Mouse (Mus musculus) right cerebral cortex, postnatal 36 days (tissue): ENCODE results near the gene Sugp2.

Experiments
- DNase-seq, 2 experiments: peaks; one replicate each; pipeline ENCODE4 v3.0.0; 2022; ENCODE audit warnings: low spot score in 2 of 2, mixed read lengths in 1 of 2

Gene Sugp2

GRCm38 (mm10) chr8:70220911-70221310 is 13.1 kb upstream of the Sugp2 start:
- DNase-seq = no peak

- DNase-seq = no peak
Observed at GRCm38 (mm10) chr8:70222041-70222440, 12.0 kb upstream of the Sugp2 start.

- no peak for DNase-seq
Observed at GRCm38 (mm10) chr8:70223341-70223740, 10.7 kb upstream of the Sugp2 start.

- DNase-seq = no peak
Observed at GRCm38 (mm10) chr8:70227997-70228396, 6.0 kb upstream of the Sugp2 start.

GRCm38 (mm10) chr8:70230837-70231236 is 3.2 kb upstream of the Sugp2 start:
- no peak for DNase-seq

- DNase-seq = no peak
Observed at GRCm38 (mm10) chr8:70233606-70234005, 420 bp upstream of the Sugp2 start.

GRCm38 (mm10) chr8:70234781-70235128 is 729 bp downstream of the Sugp2 start:
- DNase-seq = no peak

GRCm38 (mm10) chr8:70237842-70238241 is 3.8 kb downstream of the Sugp2 start:
- DNase-seq = no peak

- DNase-seq = no peak
Observed at GRCm38 (mm10) chr8:70240642-70241041, 6.6 kb downstream of the Sugp2 start.

GRCm38 (mm10) chr8:70246622-70247021 is 12.6 kb downstream of the Sugp2 start:
- no peak for DNase-seq

GRCm38 (mm10) chr8:70247841-70248240 is 13.8 kb downstream of the Sugp2 start:
- no peak for DNase-seq

- no peak for DNase-seq
Observed at GRCm38 (mm10) chr8:70254628-70255027, 20.6 kb downstream of the Sugp2 start.

GRCm38 (mm10) chr8:70257456-70257855 is 23.4 kb downstream of the Sugp2 start:
- DNase-seq = no peak

GRCm38 (mm10) chr8:70258600-70258999 is 24.6 kb downstream of the Sugp2 start:
- no peak for DNase-seq

- no peak for DNase-seq
Observed at GRCm38 (mm10) chr8:70259043-70259442, 25.0 kb downstream of the Sugp2 start.

- no peak for DNase-seq
Observed at GRCm38 (mm10) chr8:70267674-70268073, 33.6 kb downstream of the Sugp2 start.

- DNase-seq = no peak
Observed at GRCm38 (mm10) chr8:70268311-70268710, 34.3 kb downstream of the Sugp2 start.

GRCm38 (mm10) chr8:70268799-70269565 is 35.0 kb downstream of the Sugp2 start:
- peak in 1 of 2 experiments; percentile 43 for DNase-seq

- DNase-seq = no peak
Observed at GRCm38 (mm10) chr8:70272949-70273348, 38.9 kb downstream of the Sugp2 start.

GRCm38 (mm10) chr8:70274350-70274749 is 40.3 kb downstream of the Sugp2 start:
- no peak for DNase-seq

GRCm38 (mm10) chr8:70276476-70276875 is 42.5 kb downstream of the Sugp2 start:
- DNase-seq = no peak

- DNase-seq = peak; percentile 32 to 54
Observed at GRCm38 (mm10) chr8:70278175-70278574, 44.1 kb downstream of the Sugp2 start.

- DNase-seq = no peak
Observed at GRCm38 (mm10) chr8:70279266-70279665, 45.2 kb downstream of the Sugp2 start.

- no peak for DNase-seq
Observed at GRCm38 (mm10) chr8:70281001-70281400, 47.0 kb downstream of the Sugp2 start.
